Mouse (Mus musculus) forebrain, embryonic 11.5 days (tissue): ENCODE results near the gene Ccdc88c. TPM values are rescaled to one million over a fixed set of nuclear protein-coding genes. Genes with fewer than 3 reads are reported as not detected.

Experiments used
- ATAC-seq: fragments of 200-750 bp; cut with Nextera tagmentation; replicated peaks from 2 replicates; pipeline ENCODE4 v1.8.0; 2017; ENCODE audit warnings: moderate TSS enrichment; ENCODE audit not compliant: low FRiP score
- DNase-seq: peaks from one replicate; pipeline ENCODE4 v3.0.0-alpha.2; 2017; ENCODE audit warnings: low spot score
- H3K27ac ChIP-seq: fragments of 300-500 bp; sonication (generic); 2 replicates; pipeline ENCODE4 v1.5.1; 2014; ENCODE audit warnings: low read depth, low read length
- H3K27me3 ChIP-seq: fragments of 300-500 bp; sonication (generic); 2 replicates; pipeline ENCODE4 v1.6.1; 2014; ENCODE audit warnings: mild to moderate bottlenecking, low read length, mixed read lengths; ENCODE audit not compliant: control insufficient read depth, insufficient read depth
- H3K36me3 ChIP-seq: fragments of 300-500 bp; sonication (generic); 2 replicates; pipeline ENCODE4 v1.6.1; 2014; ENCODE audit warnings: mild to moderate bottlenecking, low read length, moderate library complexity, mixed read lengths; ENCODE audit not compliant: control insufficient read depth, insufficient read depth
- H3K4me1 ChIP-seq: fragments of 300-500 bp; sonication (generic); replicated peaks from 2 replicates; pipeline ENCODE4 v1.6.1; 2014; ENCODE audit warnings: low read length, mixed read lengths; ENCODE audit not compliant: control insufficient read depth, insufficient read depth
- H3K4me2 ChIP-seq: fragments of 300-500 bp; sonication (generic); 2 replicates; pipeline ENCODE4 v1.6.1; 2014; ENCODE audit warnings: low read depth, mild to moderate bottlenecking, low read length, moderate library complexity, mixed read lengths; ENCODE audit not compliant: severe bottlenecking
- H3K4me3 ChIP-seq: fragments of 300-500 bp; sonication (generic); 2 replicates; pipeline ENCODE4 v1.5.1; 2014; ENCODE audit warnings: low read depth, low read length
- H3K9ac ChIP-seq: fragments of 300-500 bp; sonication (generic); 2 replicates; pipeline ENCODE4 v1.6.1; 2014; ENCODE audit warnings: low read length
- H3K9me3 ChIP-seq: fragments of 300-500 bp; sonication (generic); 2 replicates; pipeline ENCODE4 v1.6.1; 2016; ENCODE audit warnings: low read length, mixed read lengths; ENCODE audit not compliant: control insufficient read depth
- WGBS: fragments of 180-500 bp; shearing (Covaris S2); extraction: QIAGEN DNeasy Blood & Tissue Kit; methylation state at CpG from one replicate; pipeline ENCODE4 v1.1.7; 2014; 5-methylcytosine and 5-hydroxymethylcytosine counted together
- microRNA counts: library from miRNA; unstranded; fragments of <30 nt; microRNA quantifications from one replicate; lab custom pipeline; 2015
- microRNA-seq: library from miRNA; unstranded; fragments of <30 nt; microRNA quantifications from one replicate; pipeline ENCODE4, GENCODE M21; 2016; ENCODE audit not compliant: insufficient number of aligned reads
- polyA plus RNA-seq: library from polyadenylated mRNA; unstranded; fragments of >200 nt; fragmentation: Nextera tagmentation; extraction: Ambion mirVana; gene quantifications from 2 replicates; pipeline ENCODE4 v1.2.1, GENCODE M21; 2014

Ccdc88c gene
- polyA plus RNA-seq, 1 experiment from 2014 or later: 27.7 TPM

GRCm38 (mm10) chr12:100862272-100862671 lies 166.6 kb downstream of the Ccdc88c start:
- Histone ChIP-seq H3K4me1 (no peaks in the 10 kb centered on the region), H3K9ac (no peak overlapping the region), H3K4me3 (no peak overlapping the region), H3K4me2 (no peak overlapping the region), H3K36me3 (no peaks in the 10 kb centered on the region), H3K27me3 (no peaks in the 10 kb centered on the region), H3K9me3 (no peaks in the 10 kb centered on the region), H3K27ac (no peak overlapping the region)
- 78% methylated on average over 3 of the region's 3 CpGs for WGBS
- ATAC-seq (no peak), DNase-seq (no peak)

MicroRNA genes within 50 kb of the gene (microRNA counts, 519-probe panel; counts per million panel counts)
- 31.2 counts per million for microRNA mmu-miR-1190 (lab: Ali Mortazavi, UCI)

Small RNAs within 50 kb of the gene (microRNA-seq; reads per million reads assigned to microRNA genes)
- gene Mir1190: not detected

Other genes starting within 250 kb of the Ccdc88c start
- 0.87 and 0.92 TPM in 2 replicates for gene Dglucy, start 250.0 kb downstream of the Ccdc88c start, polyA plus RNA-seq
- gene Gpr68, start 120.9 kb downstream of the Ccdc88c start, polyA plus RNA-seq: 0.13 and 0.15 TPM in 2 replicates
- 76.7 and 78.7 TPM in 2 replicates for gene Ppp4r3a, start 54.6 kb upstream of the Ccdc88c start, polyA plus RNA-seq